Mouse (Mus musculus): Measurements from ENCODE around the gene Gata2. TPM values are rescaled to one million over a fixed set of nuclear protein-coding genes. Genes with fewer than 3 reads are reported as not detected.
"Not testable (repeated sequence)": the region's sequence is repeated elsewhere in the genome, so short reads cannot be mapped to it uniquely, and the experiment has no call there.

Gata2 gene
- total RNA-seq (2014; rRNA removed) (1.2 and 2.3 TPM in 2 replicates), polyA plus RNA-seq (2015; fragmentation: Nextera tagmentation; extraction: Ambion mirVana) (4.6 and 5.6 TPM in 2 replicates)

DNA sequence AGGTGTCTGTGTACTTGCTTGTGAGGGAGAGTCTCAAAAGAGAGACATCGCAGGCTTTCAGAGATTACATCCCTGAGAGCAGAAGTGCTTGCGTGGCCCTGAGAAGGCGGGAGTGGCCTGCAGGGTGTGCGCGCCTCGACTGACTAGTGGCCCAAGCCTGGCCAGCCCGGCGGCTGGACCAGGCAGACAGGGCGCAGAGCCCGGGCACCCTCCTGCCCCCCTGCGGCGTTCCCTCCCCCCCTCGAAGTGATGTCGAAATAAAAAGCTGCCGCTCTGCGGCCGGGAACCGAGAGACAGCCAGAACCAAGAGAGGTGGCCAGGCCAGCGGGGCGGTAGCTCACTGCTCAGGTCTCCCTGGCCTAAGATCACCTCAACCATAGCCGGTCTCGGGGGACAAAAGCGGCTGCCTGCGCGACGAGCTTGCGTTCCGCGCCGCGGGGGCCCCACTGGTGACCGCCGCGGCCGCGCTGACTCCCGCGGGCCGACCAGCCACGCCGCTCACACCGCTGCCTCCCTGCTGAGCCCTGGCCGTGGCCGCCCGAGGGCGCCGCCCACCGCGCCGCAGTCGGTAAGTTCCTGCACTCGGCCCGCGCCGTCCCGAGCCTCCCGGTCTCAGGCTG, at the start of gene Gata2:
TSS of gene Gata2 (plus strand) at position 459 of the 620 bp plus-strand sequence.
- peaks cover 83% of the 10 kb centered on the region for H3K27me3 ChIP-seq (ENCODE audit: insufficient read depth, low read length)
- WGBS, result 1% methylated on average over 52 of the region's 57 CpGs
- H3K4me2 ChIP-seq (ENCODE audit: low read depth), result peak within 1 kb of the TSS; percentile 37
- no peak within 1 kb of the TSS for H3K27ac ChIP-seq (ENCODE audit: low read depth, low read length)
- H3K9me3 ChIP-seq (ENCODE audit: low read length), result no peaks in the 10 kb centered on the region
- peak within 1 kb of the TSS; percentile 17 for H3K4me3 ChIP-seq (ENCODE audit: low read depth, low read length)
- no peaks in the 10 kb centered on the region for H3K36me3 ChIP-seq (ENCODE audit: insufficient read depth)
- ATAC-seq, result no peak
- H3K9ac ChIP-seq, result no peak within 1 kb of the TSS; the same call in 1 of the 2 replicates
- 0 out of 2 replicates have a peak, but pooled peaks cover 13% of the 10 kb centered on the region for H3K4me1 ChIP-seq (ENCODE audit: insufficient read depth)
- no peak for DNase-seq
- no peak for TF ChIP-seq CTCF (IDR thresholded peaks at IDR 0.05; ENCODE audit: low read depth)

DNA sequence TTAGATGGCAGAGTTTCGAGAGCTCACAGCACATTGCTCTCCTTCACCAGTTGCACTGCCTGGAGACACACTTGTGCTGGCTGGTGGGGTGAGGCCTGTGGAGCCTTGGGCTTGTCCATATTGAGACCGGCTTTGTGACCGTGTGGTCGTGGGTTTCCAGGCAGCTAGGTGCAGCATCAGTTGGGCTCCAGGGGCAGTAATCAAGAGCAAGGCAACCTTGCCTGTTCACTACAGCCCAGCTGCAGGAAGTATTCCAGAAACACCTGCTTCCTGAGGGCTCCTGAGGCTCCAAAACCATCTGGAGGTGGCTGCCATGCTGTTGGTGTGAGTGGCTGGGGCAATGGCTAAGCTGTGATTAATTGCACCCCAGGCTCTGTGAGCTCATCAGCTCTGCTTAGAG, 47.9 kb upstream of the Gata2 start:
- WGBS, result 70% methylated on average over 4 of the region's 4 CpGs
- H3K27ac ChIP-seq (ENCODE audit: low read depth, low read length), result no peak overlapping the region

DNA sequence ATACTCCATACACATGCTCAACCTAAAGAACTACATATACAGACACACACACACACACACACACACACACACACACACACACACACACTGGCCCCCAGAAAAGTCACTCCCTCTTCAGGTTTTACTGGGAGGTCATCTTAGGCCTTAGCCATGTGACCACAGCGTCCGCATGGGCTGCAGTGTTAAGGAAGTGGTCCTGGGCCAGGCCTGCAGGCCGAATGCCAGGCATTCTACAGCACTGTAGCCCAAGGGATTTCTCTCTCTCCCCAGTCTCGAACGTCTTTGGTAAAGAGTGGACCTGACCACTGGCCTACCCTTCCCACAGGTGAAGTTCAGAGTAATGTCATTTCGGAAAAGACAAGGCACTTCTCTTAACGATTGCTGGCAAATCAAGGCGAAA, 47.1 kb upstream of the Gata2 start:
- WGBS, result 80% methylated on average over 8 of the region's 8 CpGs
- Histone ChIP-seq H3K4me1 (ENCODE audit: insufficient read depth) (no peaks in the 10 kb centered on the region), H3K9ac (no peak overlapping the region), H3K36me3 (ENCODE audit: insufficient read depth) (no peaks in the 10 kb centered on the region), H3K27me3 (ENCODE audit: insufficient read depth, low read length) (no peaks in the 10 kb centered on the region), H3K27ac (ENCODE audit: low read depth, low read length) (no peak overlapping the region), H3K4me2 (ENCODE audit: low read depth) (no peak overlapping the region), H3K4me3 (ENCODE audit: low read depth, low read length) (no peak overlapping the region), H3K9me3 (ENCODE audit: low read length) (no peaks in the 10 kb centered on the region)
- DNase-seq (no peak), ATAC-seq (no peak)
- no peak for TF ChIP-seq CTCF (IDR thresholded peaks at IDR 0.05; ENCODE audit: low read depth)

More for the DNA sequence above, 47.9 kb upstream of the Gata2 start:
- Histone ChIP-seq H3K4me1 (ENCODE audit: insufficient read depth) (no peaks in the 10 kb centered on the region), H3K9me3 (ENCODE audit: low read length) (no peaks in the 10 kb centered on the region), H3K36me3 (ENCODE audit: insufficient read depth) (no peaks in the 10 kb centered on the region), H3K4me2 (ENCODE audit: low read depth) (no peak overlapping the region), H3K9ac (no peak overlapping the region), H3K27me3 (ENCODE audit: insufficient read depth, low read length) (no peaks in the 10 kb centered on the region), H3K4me3 (ENCODE audit: low read depth, low read length) (no peak overlapping the region)
- no peak for ATAC-seq
- no peak for DNase-seq
- TF ChIP-seq CTCF (IDR thresholded peaks at IDR 0.05; ENCODE audit: low read depth), result no peak

DNA sequence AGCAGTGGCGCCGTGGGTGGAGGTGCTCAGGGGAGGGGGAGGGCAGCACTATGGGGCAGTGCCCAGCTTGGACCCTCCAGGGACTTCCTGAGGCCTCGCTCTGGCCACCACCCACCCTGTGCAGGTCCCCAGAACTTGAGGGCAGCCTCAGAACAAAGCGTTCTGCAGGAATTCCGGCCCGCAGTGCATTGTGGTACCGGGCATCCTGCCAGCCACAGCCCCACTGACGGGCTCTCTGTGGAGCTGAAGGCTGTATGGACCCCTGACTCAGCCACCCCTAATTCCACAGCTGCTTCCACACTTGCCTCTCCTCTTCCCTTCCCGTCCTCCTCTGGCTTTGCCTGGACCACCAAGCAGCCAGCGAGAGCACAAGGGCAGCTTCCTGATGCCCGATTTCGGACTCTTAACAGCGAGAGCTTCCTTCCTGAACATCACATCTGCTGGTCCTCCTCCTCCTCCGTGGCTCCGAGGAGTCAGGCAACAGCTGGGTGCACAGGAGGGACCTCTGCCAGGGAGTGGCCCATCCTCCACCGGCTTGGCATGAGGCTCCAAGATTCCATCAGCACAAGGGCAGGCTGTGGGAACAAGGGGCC, 46.2 kb upstream of the Gata2 start:
- no peaks in the 10 kb centered on the region for H3K27me3 ChIP-seq (ENCODE audit: insufficient read depth, low read length)
- H3K27ac ChIP-seq (ENCODE audit: low read depth, low read length), result no peak overlapping the region
- no peak overlapping the region for H3K4me2 ChIP-seq (ENCODE audit: low read depth)
- H3K9me3 ChIP-seq (ENCODE audit: low read length), result no peaks in the 10 kb centered on the region
- H3K4me3 ChIP-seq (ENCODE audit: low read depth, low read length), result no peak overlapping the region
- no peak overlapping the region for H3K9ac ChIP-seq
- DNase-seq (no peak), ATAC-seq (peak; percentile 18; the same call in 1 of the 2 replicates)
- WGBS, result 60% methylated on average over 16 of the region's 16 CpGs
- H3K36me3 ChIP-seq (ENCODE audit: insufficient read depth), result no peaks in the 10 kb centered on the region
- no peak for TF ChIP-seq CTCF (IDR thresholded peaks at IDR 0.05; ENCODE audit: low read depth)
- H3K4me1 ChIP-seq (ENCODE audit: insufficient read depth), result no peaks in the 10 kb centered on the region

DNA sequence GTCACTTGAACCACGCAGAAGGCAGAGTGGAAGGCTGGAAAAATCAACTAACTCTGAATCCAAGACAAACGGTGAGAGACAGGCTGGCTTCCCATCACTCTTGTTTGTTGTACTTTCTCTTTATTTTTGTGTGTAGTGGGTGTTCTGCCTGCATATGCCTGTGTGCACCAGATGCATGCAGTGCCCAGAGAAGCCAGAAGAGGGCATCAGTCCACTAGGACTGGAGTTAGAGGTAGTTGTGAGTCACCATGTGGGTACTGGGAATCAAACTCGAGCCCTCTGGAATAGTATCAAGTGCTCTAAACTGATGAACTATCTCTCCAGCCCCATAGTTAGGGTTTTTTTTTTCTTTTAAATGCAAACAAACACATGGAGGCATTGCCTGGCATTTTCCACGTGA, 42.4 kb upstream of the Gata2 start:
- Histone ChIP-seq H3K36me3 (ENCODE audit: insufficient read depth) (no peaks in the 10 kb centered on the region), H3K4me2 (ENCODE audit: low read depth) (no peak overlapping the region), H3K9me3 (ENCODE audit: low read length) (no peaks in the 10 kb centered on the region), H3K4me3 (ENCODE audit: low read depth, low read length) (no peak overlapping the region), H3K27ac (ENCODE audit: low read depth, low read length) (no peak overlapping the region), H3K9ac (no peak overlapping the region), H3K4me1 (ENCODE audit: insufficient read depth) (no peaks in the 10 kb centered on the region), H3K27me3 (ENCODE audit: insufficient read depth, low read length) (no peaks in the 10 kb centered on the region)
- ATAC-seq (no peak), DNase-seq (no peak)
- no peak for TF ChIP-seq CTCF (IDR thresholded peaks at IDR 0.05; ENCODE audit: low read depth)
- WGBS, result 78% methylated on average over 4 of the region's 4 CpGs

DNA sequence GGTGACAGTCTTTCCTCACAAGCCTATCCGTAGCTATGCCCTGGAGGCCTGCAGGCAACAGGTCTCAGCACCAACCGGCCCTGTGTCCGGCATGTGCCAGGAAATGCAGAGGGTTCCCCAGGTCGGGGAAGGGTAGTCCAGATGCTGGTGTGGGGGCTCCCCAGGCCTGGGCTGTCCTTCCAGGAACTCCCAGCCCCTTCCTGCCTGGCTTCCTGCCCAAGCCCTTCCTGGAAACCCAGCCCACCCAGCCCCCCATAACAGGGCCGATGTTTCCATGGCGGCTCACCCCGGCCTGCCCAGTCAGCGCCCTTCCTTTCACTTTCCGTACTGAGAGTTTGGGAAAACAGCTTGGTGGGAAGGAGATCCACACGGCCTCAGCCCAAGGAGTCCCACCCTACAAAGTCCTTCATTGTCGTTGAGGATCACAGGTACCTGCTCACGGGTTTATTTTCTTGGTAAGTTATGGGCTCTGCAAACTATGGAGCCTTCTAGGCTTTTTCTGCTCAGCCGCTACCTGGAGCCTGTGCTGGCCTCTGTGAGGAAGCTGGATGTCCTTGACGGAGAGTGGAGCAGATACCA, 41.5 kb upstream of the Gata2 start:
- no peak overlapping the region for H3K27ac ChIP-seq (ENCODE audit: low read depth, low read length)
- H3K9ac ChIP-seq, result no peak overlapping the region
- no peaks in the 10 kb centered on the region for H3K27me3 ChIP-seq (ENCODE audit: insufficient read depth, low read length)
- H3K9me3 ChIP-seq (ENCODE audit: low read length), result no peaks in the 10 kb centered on the region
- no peak for ATAC-seq
- no peak for DNase-seq
- H3K36me3 ChIP-seq (ENCODE audit: insufficient read depth), result no peaks in the 10 kb centered on the region
- H3K4me1 ChIP-seq (ENCODE audit: insufficient read depth), result no peaks in the 10 kb centered on the region
- TF ChIP-seq CTCF (IDR thresholded peaks at IDR 0.05; ENCODE audit: low read depth), result no peak
- H3K4me2 ChIP-seq (ENCODE audit: low read depth), result no peak overlapping the region
- H3K4me3 ChIP-seq (ENCODE audit: low read depth, low read length), result no peak overlapping the region
- WGBS, result 81% methylated on average over 14 of the region's 14 CpGs

DNA sequence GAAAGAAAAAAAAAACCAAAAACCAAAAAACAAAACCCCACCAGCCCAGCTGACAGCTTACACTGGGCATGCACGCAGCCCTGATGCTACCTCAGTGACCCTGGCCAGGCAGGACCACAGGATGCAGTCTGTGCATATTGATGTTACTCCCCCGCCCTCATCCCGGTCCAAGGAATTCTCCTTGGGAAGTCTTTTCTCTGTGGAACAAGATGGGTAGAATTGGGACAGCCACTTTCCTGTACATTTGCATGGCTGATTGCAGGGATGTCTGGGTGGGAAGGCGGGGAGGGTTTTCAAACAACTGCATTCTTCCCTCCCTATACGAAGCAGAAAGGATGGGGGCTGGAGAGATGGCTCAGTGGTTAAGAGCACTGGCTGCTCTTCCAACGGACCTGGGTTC, 40.7 kb upstream of the Gata2 start:
- H3K4me1 ChIP-seq (ENCODE audit: insufficient read depth), result no peaks in the 10 kb centered on the region
- DNase-seq (no peak), ATAC-seq (no peak)
- WGBS, result 73% methylated on average over 6 of the region's 6 CpGs
- TF ChIP-seq CTCF (IDR thresholded peaks at IDR 0.05; ENCODE audit: low read depth), result no peak
- H3K4me2 ChIP-seq (ENCODE audit: low read depth), result no peak overlapping the region
- no peaks in the 10 kb centered on the region for H3K9me3 ChIP-seq (ENCODE audit: low read length)
- H3K36me3 ChIP-seq (ENCODE audit: insufficient read depth), result no peaks in the 10 kb centered on the region
- H3K27me3 ChIP-seq (ENCODE audit: insufficient read depth, low read length), result no peaks in the 10 kb centered on the region
- H3K9ac ChIP-seq, result no peak overlapping the region
- no peak overlapping the region for H3K27ac ChIP-seq (ENCODE audit: low read depth, low read length)
- H3K4me3 ChIP-seq (ENCODE audit: low read depth, low read length), result no peak overlapping the region

DNA sequence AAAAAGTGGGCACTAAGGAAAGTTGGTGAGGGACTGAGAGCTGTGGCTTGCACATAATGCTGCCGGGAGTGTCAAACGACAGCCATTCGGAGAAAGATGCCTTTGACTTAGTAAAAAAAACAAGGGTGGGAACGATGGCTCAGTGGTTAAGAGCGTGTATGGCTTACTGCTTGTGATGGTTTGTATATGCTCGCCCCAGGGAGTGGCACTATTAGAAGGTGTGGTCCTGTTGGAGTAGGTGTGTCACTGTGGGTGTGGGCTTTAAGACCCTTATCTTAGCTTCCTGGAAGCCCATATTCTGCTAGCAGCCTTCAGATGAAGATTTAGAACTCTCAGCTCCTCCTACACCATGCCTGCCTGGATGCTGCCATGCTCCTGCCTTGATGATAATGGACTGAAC, 38.1 kb upstream of the Gata2 start:
- H3K36me3 ChIP-seq (ENCODE audit: insufficient read depth); H3K4me2 ChIP-seq (ENCODE audit: low read depth); H3K9ac ChIP-seq; H3K4me1 ChIP-seq (ENCODE audit: insufficient read depth); H3K4me3 ChIP-seq (ENCODE audit: low read depth, low read length); ATAC-seq; H3K27ac ChIP-seq (ENCODE audit: low read depth, low read length); DNase-seq; H3K27me3 ChIP-seq (ENCODE audit: insufficient read depth, low read length); H3K9me3 ChIP-seq (ENCODE audit: low read length): not testable (repeated sequence)
- 90% methylated on average over 6 of the region's 6 CpGs for WGBS
